Mouse (Mus musculus) 416B (cell line): ENCODE data around the gene Fam78a.

Experiments used
- DNase-seq: peaks from one replicate; pipeline ENCODE4 v3.0.0; 2011; ENCODE audit warnings: low read depth

Gene Fam78a

GRCm38 (mm10) chr2:32066005-32066404, 18.7 kb downstream of the Fam78a start:
- DNase-seq = no peak

- DNase-seq = no peak
Measured at GRCm38 (mm10) chr2:32065371-32065791, 19.3 kb downstream of the Fam78a start.

- no peak for DNase-seq
Measured at GRCm38 (mm10) chr2:32064913-32065312, 19.7 kb downstream of the Fam78a start.

- no peak for DNase-seq
Measured at GRCm38 (mm10) chr2:32063451-32064151, 21.1 kb downstream of the Fam78a start.

- peak; percentile 85 for DNase-seq
Measured at GRCm38 (mm10) chr2:32062626-32063410, 21.8 kb downstream of the Fam78a start.

GRCm38 (mm10) chr2:32061722-32062505, 22.7 kb downstream of the Fam78a start:
- peak; percentile 56 for DNase-seq

GRCm38 (mm10) chr2:32061189-32061588, 23.5 kb downstream of the Fam78a start:
- peak; percentile 79 for DNase-seq

GRCm38 (mm10) chr2:32060228-32060805, 24.3 kb downstream of the Fam78a start:
- DNase-seq = no peak

- DNase-seq = no peak
Measured at GRCm38 (mm10) chr2:32059613-32060012, 25.0 kb downstream of the Fam78a start.

GRCm38 (mm10) chr2:32058716-32059115, 25.9 kb downstream of the Fam78a start:
- DNase-seq = no peak

GRCm38 (mm10) chr2:32058241-32058640, 26.4 kb downstream of the Fam78a start:
- no peak for DNase-seq

- no peak for DNase-seq
Measured at GRCm38 (mm10) chr2:32057794-32058193, 26.9 kb downstream of the Fam78a start.

- DNase-seq = no peak
Measured at GRCm38 (mm10) chr2:32057360-32057759, 27.3 kb downstream of the Fam78a start.

- no peak for DNase-seq
Measured at GRCm38 (mm10) chr2:32056524-32056923, 28.1 kb downstream of the Fam78a start.

GRCm38 (mm10) chr2:32055357-32055965, 29.2 kb downstream of the Fam78a start:
- DNase-seq = no peak

- DNase-seq = no peak
Measured at GRCm38 (mm10) chr2:32052418-32052817, 32.2 kb downstream of the Fam78a start.

GRCm38 (mm10) chr2:32051791-32052190, 32.9 kb downstream of the Fam78a start:
- DNase-seq = no peak

- no peak for DNase-seq
Measured at GRCm38 (mm10) chr2:32047323-32047722, 37.3 kb downstream of the Fam78a start.

GRCm38 (mm10) chr2:32046009-32046408, 38.6 kb downstream of the Fam78a start:
- DNase-seq = no peak

GRCm38 (mm10) chr2:32045375-32045774, 39.3 kb downstream of the Fam78a start:
- DNase-seq = no peak

- no peak for DNase-seq
Measured at GRCm38 (mm10) chr2:32043836-32044235, 40.8 kb downstream of the Fam78a start.

- DNase-seq = no peak
Measured at GRCm38 (mm10) chr2:32041087-32041486, 43.6 kb downstream of the Fam78a start.
